Mouse (Mus musculus): ENCODE data around the gene Rasgef1b. TPM values are rescaled to one million over a fixed set of nuclear protein-coding genes. Genes with fewer than 3 reads are reported as not detected.

Gene Rasgef1b
- polyA plus RNA-seq, 1 experiment from 2014 or later: 16.3 TPM

GRCm38 (mm10) chr5:99286575-99286974, 442.3 kb downstream of the Rasgef1b start:
- Histone ChIP-seq H3K4me1 (peaks cover 7% of the 10 kb centered on the region; the same call in 1 of the 2 replicates), H3K4me3 (no peak overlapping the region), H3K27ac (no peak overlapping the region), H3K9me3 (no peaks in the 10 kb centered on the region), H3K9ac (no peak overlapping the region), H3K36me3 (no peaks in the 10 kb centered on the region), H3K27me3 (no peaks in the 10 kb centered on the region), H3K4me2 (no peak overlapping the region)
- 91% methylated on average over 6 of the region's 6 CpGs for WGBS
- ATAC-seq (ENCODE audit: borderline replicate concordance, extremely low read depth, low FRiP score, low TSS enrichment): no peak

GRCm38 (mm10) chr5:99286024-99286423, 442.8 kb downstream of the Rasgef1b start:
- H3K9me3 ChIP-seq: no peaks in the 10 kb centered on the region
- no peak overlapping the region for H3K9ac ChIP-seq
- H3K4me2 ChIP-seq: no peak overlapping the region
- no peak overlapping the region for H3K27ac ChIP-seq
- H3K36me3 ChIP-seq: no peaks in the 10 kb centered on the region
- no peak for ATAC-seq (ENCODE audit: borderline replicate concordance, extremely low read depth, low FRiP score, low TSS enrichment)
- H3K4me1 ChIP-seq: peaks cover 7% of the 10 kb centered on the region; the same call in 1 of the 2 replicates
- H3K27me3 ChIP-seq: no peaks in the 10 kb centered on the region
- H3K4me3 ChIP-seq: no peak overlapping the region
- WGBS: 86% methylated on average over 6 of the region's 6 CpGs

GRCm38 (mm10) chr5:99284369-99284768, 444.5 kb downstream of the Rasgef1b start:
- Histone ChIP-seq H3K9ac (no peak overlapping the region), H3K4me1 (peaks cover 10% of the 10 kb centered on the region; the same call in 1 of the 2 replicates), H3K36me3 (no peaks in the 10 kb centered on the region), H3K4me3 (no peak overlapping the region), H3K27ac (no peak overlapping the region), H3K9me3 (no peaks in the 10 kb centered on the region), H3K4me2 (no peak overlapping the region), H3K27me3 (no peaks in the 10 kb centered on the region)
- WGBS: 47% methylated on average over 7 of the region's 7 CpGs
- ATAC-seq (ENCODE audit: borderline replicate concordance, extremely low read depth, low FRiP score, low TSS enrichment): no peak

DNA sequence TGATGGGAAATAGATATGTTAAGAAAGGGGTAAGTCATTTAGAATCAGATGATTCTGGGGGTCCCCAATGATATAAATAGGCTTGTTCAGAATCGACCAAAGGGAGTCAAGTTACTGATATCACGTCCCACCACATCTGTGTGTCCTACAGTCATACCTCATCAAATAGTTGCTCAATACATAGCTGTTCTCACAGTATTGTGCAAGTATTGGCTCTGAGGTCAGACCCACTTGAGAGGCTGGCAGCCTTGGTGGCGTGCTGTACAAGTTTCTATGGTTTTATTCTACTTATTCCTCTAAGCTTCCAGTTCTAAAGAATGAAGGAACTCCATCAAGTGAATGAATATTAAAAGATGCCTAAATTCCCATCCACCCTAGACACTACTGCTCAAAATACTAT, 445.2 kb downstream of the Rasgef1b start:
- peaks cover 15% of the 10 kb centered on the region for H3K4me1 ChIP-seq
- H3K9ac ChIP-seq: no peak overlapping the region
- no peaks in the 10 kb centered on the region for H3K27me3 ChIP-seq
- H3K9me3 ChIP-seq: no peaks in the 10 kb centered on the region
- no peak overlapping the region for H3K4me2 ChIP-seq
- ATAC-seq (ENCODE audit: borderline replicate concordance, extremely low read depth, low FRiP score, low TSS enrichment): peak; percentile 80; the same call in 1 of the 2 replicates
- no peak overlapping the region for H3K4me3 ChIP-seq
- 45% methylated on average over 3 of the region's 3 CpGs for WGBS
- no peak overlapping the region; the same call in 1 of the 2 replicates for H3K27ac ChIP-seq
- no peaks in the 10 kb centered on the region for H3K36me3 ChIP-seq

- 71% methylated on average over 5 of the region's 5 CpGs for WGBS
- H3K9me3 ChIP-seq: no peaks in the 10 kb centered on the region
- no peak overlapping the region for H3K9ac ChIP-seq
- ATAC-seq (ENCODE audit: borderline replicate concordance, extremely low read depth, low FRiP score, low TSS enrichment): no peak
- no peaks in the 10 kb centered on the region for H3K36me3 ChIP-seq
- no peaks in the 10 kb centered on the region for H3K27me3 ChIP-seq
- peaks cover 15% of the 10 kb centered on the region for H3K4me1 ChIP-seq
- H3K4me2 ChIP-seq: no peak overlapping the region
- no peak overlapping the region for H3K27ac ChIP-seq
- no peak overlapping the region for H3K4me3 ChIP-seq
These were observed 448.3 kb downstream of the Rasgef1b start for GRCm38 (mm10) chr5:99280536-99280935.

- no peak overlapping the region for H3K4me3 ChIP-seq
- no peaks in the 10 kb centered on the region for H3K9me3 ChIP-seq
- H3K36me3 ChIP-seq: no peaks in the 10 kb centered on the region
- H3K4me1 ChIP-seq: peaks cover 13% of the 10 kb centered on the region
- no peak for ATAC-seq (ENCODE audit: borderline replicate concordance, extremely low read depth, low FRiP score, low TSS enrichment)
- H3K27me3 ChIP-seq: no peaks in the 10 kb centered on the region
- 51% methylated on average over 9 of the region's 9 CpGs for WGBS
- no peak overlapping the region for H3K4me2 ChIP-seq
- H3K9ac ChIP-seq: no peak overlapping the region
- no peak overlapping the region for H3K27ac ChIP-seq
These were observed 449.7 kb downstream of the Rasgef1b start for GRCm38 (mm10) chr5:99279016-99279757.

- 81% methylated on average over 8 of the region's 8 CpGs for WGBS
- no peak overlapping the region for H3K27ac ChIP-seq
- ATAC-seq (ENCODE audit: borderline replicate concordance, extremely low read depth, low FRiP score, low TSS enrichment): no peak
These were observed 450.5 kb downstream of the Rasgef1b start for GRCm38 (mm10) chr5:99278364-99278763.

DNA sequence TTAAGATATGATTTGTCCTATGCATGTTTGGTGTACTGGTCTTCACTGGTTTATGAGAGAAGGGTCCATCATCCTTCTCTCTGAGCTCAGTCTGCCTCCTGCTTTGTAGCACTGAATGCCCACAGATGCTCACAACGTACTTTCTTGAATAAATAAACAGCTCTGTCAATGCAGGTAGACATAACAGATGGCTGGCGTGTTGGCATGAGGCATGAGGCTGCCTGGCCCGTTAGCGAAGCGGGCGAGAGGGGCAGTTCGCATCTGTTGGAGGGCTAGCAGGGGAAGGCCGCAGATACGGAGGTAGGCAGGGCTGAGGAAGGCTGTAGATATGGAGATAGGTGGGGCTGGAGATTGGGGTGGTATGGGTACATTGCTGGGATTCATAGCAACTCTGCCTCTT, 451.3 kb downstream of the Rasgef1b start:
- H3K9ac ChIP-seq: no peak overlapping the region
- H3K27me3 ChIP-seq: no peaks in the 10 kb centered on the region
- H3K4me2 ChIP-seq: no peak overlapping the region
- no peaks in the 10 kb centered on the region for H3K9me3 ChIP-seq
- no peak overlapping the region for H3K27ac ChIP-seq
- no peaks in the 10 kb centered on the region for H3K36me3 ChIP-seq
- 86% methylated on average over 9 of the region's 9 CpGs for WGBS
- peaks cover 14% of the 10 kb centered on the region; the same call in 1 of the 2 replicates for H3K4me1 ChIP-seq
- H3K4me3 ChIP-seq: no peak overlapping the region
- no peak for ATAC-seq (ENCODE audit: borderline replicate concordance, extremely low read depth, low FRiP score, low TSS enrichment)

More at GRCm38 (mm10) chr5:99278364-99278763, 450.5 kb downstream of the Rasgef1b start:
- Histone ChIP-seq H3K9me3 (no peaks in the 10 kb centered on the region), H3K36me3 (no peaks in the 10 kb centered on the region), H3K27me3 (no peaks in the 10 kb centered on the region), H3K9ac (no peak overlapping the region), H3K4me2 (no peak overlapping the region), H3K4me3 (no peak overlapping the region), H3K4me1 (peaks cover 14% of the 10 kb centered on the region; the same call in 1 of the 2 replicates)

GRCm38 (mm10) chr5:99274119-99274563, 454.7 kb downstream of the Rasgef1b start:
- no peak for ATAC-seq (ENCODE audit: borderline replicate concordance, extremely low read depth, low FRiP score, low TSS enrichment)
- Histone ChIP-seq H3K9ac (no peak overlapping the region), H3K9me3 (no peaks in the 10 kb centered on the region), H3K27ac (no peak overlapping the region), H3K36me3 (no peaks in the 10 kb centered on the region), H3K4me1 (peaks cover 8% of the 10 kb centered on the region; the same call in 1 of the 2 replicates), H3K4me2 (no peak overlapping the region), H3K27me3 (no peaks in the 10 kb centered on the region), H3K4me3 (no peak overlapping the region)
- 43% methylated on average over 12 of the region's 12 CpGs for WGBS

- Histone ChIP-seq H3K9ac (no peak overlapping the region), H3K27ac (no peak overlapping the region), H3K4me1 (0 out of 2 replicates have a peak, but pooled peaks cover 6% of the 10 kb centered on the region), H3K36me3 (no peaks in the 10 kb centered on the region), H3K4me3 (no peak overlapping the region), H3K4me2 (no peak overlapping the region), H3K9me3 (no peaks in the 10 kb centered on the region), H3K27me3 (no peaks in the 10 kb centered on the region)
- ATAC-seq (ENCODE audit: borderline replicate concordance, extremely low read depth, low FRiP score, low TSS enrichment): no peak
- 47% methylated on average over 1 of the region's 1 CpGs for WGBS
These were observed 457.3 kb downstream of the Rasgef1b start for GRCm38 (mm10) chr5:99271531-99271930.

- H3K4me1 ChIP-seq: 0 out of 2 replicates have a peak, but pooled peaks cover 3% of the 10 kb centered on the region
- H3K9ac ChIP-seq: no peak overlapping the region
- no peak overlapping the region for H3K27ac ChIP-seq
- no peak overlapping the region for H3K4me3 ChIP-seq
- no peak for ATAC-seq (ENCODE audit: borderline replicate concordance, extremely low read depth, low FRiP score, low TSS enrichment)
- H3K9me3 ChIP-seq: no peaks in the 10 kb centered on the region
- 81% methylated on average over 2 of the region's 2 CpGs for WGBS
- H3K4me2 ChIP-seq: no peak overlapping the region
- no peaks in the 10 kb centered on the region for H3K27me3 ChIP-seq
- no peaks in the 10 kb centered on the region for H3K36me3 ChIP-seq
These were observed 459.7 kb downstream of the Rasgef1b start for GRCm38 (mm10) chr5:99269131-99269530.

DNA sequence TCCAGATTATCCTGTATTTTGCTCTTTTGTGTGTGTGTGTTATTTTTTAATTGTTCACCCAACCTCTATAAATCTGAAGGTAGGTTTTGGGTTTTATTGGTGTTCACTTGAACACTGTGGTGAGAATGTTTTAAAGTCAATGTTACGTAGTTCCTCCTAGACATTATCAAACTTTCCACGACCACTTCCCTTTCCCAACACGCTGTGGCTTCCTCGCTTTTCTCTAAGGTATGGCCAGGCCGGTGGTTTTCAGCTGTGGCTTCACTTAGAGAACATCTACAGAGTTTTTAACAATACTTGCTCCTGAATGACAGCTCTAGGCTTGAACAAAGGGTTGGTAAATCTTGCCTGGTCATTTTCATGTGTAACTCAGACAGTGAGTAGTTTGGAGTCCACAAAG, 461.5 kb downstream of the Rasgef1b start:
- WGBS: 86% methylated on average over 5 of the region's 5 CpGs
- Histone ChIP-seq H3K36me3 (no peaks in the 10 kb centered on the region), H3K27ac (no peak overlapping the region), H3K27me3 (no peaks in the 10 kb centered on the region), H3K9me3 (no peaks in the 10 kb centered on the region), H3K4me3 (no peak overlapping the region), H3K9ac (no peak overlapping the region), H3K4me1 (peaks cover 5% of the 10 kb centered on the region; the same call in 1 of the 2 replicates), H3K4me2 (no peak overlapping the region)
- no peak for ATAC-seq (ENCODE audit: borderline replicate concordance, extremely low read depth, low FRiP score, low TSS enrichment)
